Mouse (Mus musculus) lung, postnatal 25 days (tissue): ENCODE results near the gene Gsta1.
"Not testable (repeated sequence)": the region's sequence is repeated elsewhere in the genome, so short reads cannot be mapped to it uniquely, and the experiment has no call there.

ENCODE experiments used
- DNase-seq: peaks from one replicate; pipeline ENCODE4 v3.0.0; 2022; ENCODE audit warnings: low spot score

Gene Gsta1

DNA sequence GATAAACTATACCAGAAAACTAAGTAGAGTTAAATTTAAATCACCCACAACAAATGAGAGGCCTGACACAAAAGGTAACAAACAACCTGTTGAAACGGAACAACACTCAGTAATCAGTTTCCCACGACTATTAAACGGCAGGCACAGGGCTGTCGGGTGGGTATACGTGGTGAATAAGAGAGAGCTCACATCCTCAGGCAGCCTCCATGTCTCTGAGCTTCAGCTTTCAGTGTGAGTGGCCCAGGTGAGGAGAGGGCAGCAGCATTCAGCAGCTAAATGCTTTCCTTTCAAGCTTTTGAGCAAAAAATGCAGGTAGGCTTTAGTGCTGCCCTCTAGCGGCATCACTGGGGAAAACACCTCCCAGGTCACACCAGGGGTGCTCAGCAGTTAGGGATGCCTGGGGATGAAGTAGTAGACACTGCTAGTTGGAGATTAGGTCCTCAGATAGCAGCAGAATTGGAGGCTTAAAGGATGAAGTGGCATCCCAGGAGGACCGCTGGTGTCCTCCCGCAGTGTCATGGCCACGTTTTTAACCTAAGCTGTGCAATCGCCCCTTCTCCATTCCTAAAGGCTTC is 2.8 kb downstream of the Gsta1 start:
- DNase-seq, result not testable (repeated sequence)

GRCm38 (mm10) chr9:78255683-78256470 is 25.4 kb downstream of the Gsta1 start:
- not testable (repeated sequence) for DNase-seq

DNA sequence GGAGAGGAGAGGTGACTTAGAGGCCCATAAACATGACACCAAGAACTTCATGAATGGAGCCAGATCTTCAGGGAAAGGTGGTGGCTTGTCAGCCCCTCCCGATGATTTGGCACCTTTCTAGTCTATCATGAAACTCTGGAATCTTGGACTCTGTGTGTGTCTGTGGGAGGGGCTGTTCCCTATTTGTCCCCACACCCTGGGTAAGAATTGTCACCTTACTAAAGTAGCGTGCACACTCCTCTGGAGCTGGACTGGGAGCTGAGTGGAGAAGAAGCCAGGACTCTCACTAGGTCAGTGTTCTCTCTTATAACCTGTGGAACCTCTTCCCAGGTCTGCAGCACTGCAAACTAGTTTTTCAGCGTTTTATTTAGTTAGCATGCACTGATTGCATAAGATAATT is 26.5 kb downstream of the Gsta1 start, which contains the start of gene Gm3776:
TSS of gene Gm3776 (plus strand) at position 216 of the 400 bp plus-strand sequence.
- not testable (repeated sequence) for DNase-seq

GRCm38 (mm10) chr9:78259688-78260087 is 29.2 kb downstream of the Gsta1 start:
- peak; percentile 48 for DNase-seq

DNA sequence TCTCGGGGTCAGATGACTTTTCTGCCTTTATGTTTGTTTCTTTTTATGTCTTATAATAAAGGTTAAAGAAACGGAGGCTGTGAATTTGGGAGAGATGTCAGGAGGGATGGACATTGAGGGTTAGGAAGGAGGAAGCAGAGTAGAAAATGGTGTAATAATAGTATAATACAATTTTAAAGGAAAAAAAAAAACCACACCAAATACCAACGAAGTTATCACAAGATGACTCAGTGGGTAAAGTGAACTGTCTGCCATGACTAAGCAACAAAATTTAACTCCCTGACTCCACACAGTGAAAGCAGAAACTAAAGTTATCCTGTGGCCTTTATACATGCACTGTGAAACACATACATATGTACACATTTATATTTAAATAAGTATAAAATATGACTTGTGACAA is 40.5 kb downstream of the Gsta1 start:
- not testable (repeated sequence) for DNase-seq

DNA sequence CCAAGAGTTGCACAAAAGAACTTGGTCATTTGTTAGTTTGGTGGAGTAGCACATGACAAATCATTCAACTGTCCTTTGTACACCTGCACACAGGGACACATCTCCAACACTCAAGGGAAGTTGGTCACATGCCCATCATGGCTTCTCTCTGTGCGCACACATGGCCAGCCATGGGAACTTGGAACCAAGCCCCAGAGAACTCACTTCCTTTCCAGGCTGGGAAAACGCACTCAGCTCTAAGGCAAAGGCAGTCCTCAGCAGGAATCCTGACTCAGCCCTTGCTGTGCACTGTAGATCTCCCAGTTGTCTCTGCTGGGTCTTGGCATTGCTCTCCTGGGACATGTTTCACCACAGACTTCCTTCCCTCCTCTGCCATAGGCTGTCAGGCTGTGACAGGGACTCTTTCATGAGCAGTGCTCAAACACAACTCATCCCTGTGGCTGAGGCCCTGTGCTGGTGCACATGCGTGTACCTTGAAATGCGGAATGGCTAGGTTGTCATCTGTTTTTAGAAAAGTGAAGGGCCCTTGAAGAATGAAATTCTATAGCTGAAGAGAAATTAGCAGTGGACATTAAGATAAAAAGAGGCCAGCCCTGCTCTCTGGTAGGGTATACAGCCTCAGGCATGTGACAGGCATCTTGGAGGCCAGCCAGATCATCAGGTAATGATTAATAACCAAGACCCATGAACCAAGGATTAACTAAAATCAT is 51.7 kb downstream of the Gsta1 start:
- DNase-seq, result not testable (repeated sequence)

- DNase-seq, result not testable (repeated sequence)
Measured at GRCm38 (mm10) chr9:78289063-78289462, 58.6 kb downstream of the Gsta1 start.

DNA sequence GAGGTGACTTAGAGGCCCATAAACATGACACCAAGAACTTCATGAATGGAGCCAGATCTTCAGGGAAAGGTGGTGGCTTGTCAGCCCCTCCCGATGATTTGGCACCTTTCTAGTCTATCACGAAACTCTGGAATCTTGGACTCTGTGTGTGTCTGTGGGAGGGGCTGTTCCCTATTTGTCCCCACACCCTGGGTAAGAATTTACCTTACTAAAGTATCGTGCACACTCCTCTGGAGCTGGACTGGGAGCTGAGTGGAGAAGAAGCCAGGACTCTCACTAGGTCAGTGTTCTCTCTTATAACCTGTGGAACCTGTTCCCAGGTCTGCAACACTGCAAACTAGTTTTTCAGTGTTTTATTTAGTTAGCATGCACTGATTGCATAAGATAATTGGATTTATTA is 59.3 kb downstream of the Gsta1 start, which contains the start of gene Gm10639:
TSS of gene Gm10639 (plus strand) at position 201 of the 400 bp plus-strand sequence.
- DNase-seq, result peak; percentile 4
